Mouse (Mus musculus): ENCODE results near the gene Hdgfl3. TPM values are rescaled to one million over a fixed set of nuclear protein-coding genes. Genes with fewer than 3 reads are reported as not detected.
"Not testable (repeated sequence)": the region's sequence is repeated elsewhere in the genome, so short reads cannot be mapped to it uniquely, and the experiment has no call there.

Gene Hdgfl3
- polyA plus RNA-seq, 1 experiment from 2014 or later, result 10.0 TPM

- no peak overlapping the region for H3K9ac ChIP-seq
- no peaks in the 10 kb centered on the region for H3K27me3 ChIP-seq (replicated peaks)
- no peak overlapping the region for H3K4me2 ChIP-seq
- no peaks in the 10 kb centered on the region for H3K9me3 ChIP-seq
- no peak overlapping the region for H3K4me3 ChIP-seq
- no peak for ATAC-seq (ENCODE audit: extremely low read depth, insufficient number of reproducible peaks, low FRiP score, low TSS enrichment)
- H3K4me1 ChIP-seq, result peaks cover 22% of the 10 kb centered on the region
- no peaks in the 10 kb centered on the region for H3K36me3 ChIP-seq
- H3K27ac ChIP-seq (replicated peaks), result no peak overlapping the region
- 87% methylated on average over 7 of the region's 7 CpGs for WGBS
Observed at GRCm38 (mm10) chr7:81842141-81842540, 92.1 kb downstream of the Hdgfl3 start.

DNA sequence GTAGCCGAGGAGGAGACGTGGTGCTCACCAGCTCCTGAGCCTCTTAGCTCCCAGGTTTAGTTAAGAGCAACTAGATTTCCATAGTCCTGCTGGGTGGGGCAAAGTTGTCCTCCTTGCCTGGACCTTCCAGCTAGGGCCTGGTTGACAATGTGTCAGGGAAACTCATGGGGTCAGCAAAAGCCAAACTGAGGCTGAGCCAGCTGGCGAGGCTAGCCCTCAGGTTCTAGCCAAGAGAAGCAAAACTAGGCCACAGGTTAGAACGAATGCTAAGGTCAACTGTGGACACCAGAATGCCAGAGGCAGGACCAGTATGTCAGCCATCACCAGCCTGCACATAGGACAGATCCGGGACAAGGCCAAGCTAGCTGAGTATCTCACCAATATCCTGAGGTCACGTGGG lies 92.8 kb downstream of the Hdgfl3 start:
- Histone ChIP-seq H3K27me3 (replicated peaks) (no peaks in the 10 kb centered on the region), H3K9ac (no peak overlapping the region), H3K4me3 (no peak overlapping the region), H3K27ac (replicated peaks) (no peak overlapping the region), H3K4me2 (no peak overlapping the region), H3K4me1 (peaks cover 15% of the 10 kb centered on the region), H3K9me3 (no peaks in the 10 kb centered on the region), H3K36me3 (no peaks in the 10 kb centered on the region)
- 83% methylated on average over 6 of the region's 6 CpGs for WGBS
- ATAC-seq (ENCODE audit: extremely low read depth, insufficient number of reproducible peaks, low FRiP score, low TSS enrichment), result no peak

- Histone ChIP-seq H3K27me3 (replicated peaks) (no peaks in the 10 kb centered on the region), H3K4me1 (peaks cover 15% of the 10 kb centered on the region), H3K9ac (no peak overlapping the region; the same call in 1 of the 2 replicates), H3K4me3 (no peak overlapping the region), H3K36me3 (no peaks in the 10 kb centered on the region), H3K4me2 (no peak overlapping the region), H3K9me3 (no peaks in the 10 kb centered on the region), H3K27ac (replicated peaks) (peak overlapping the region; percentile 63)
- WGBS, result 35% methylated on average over 7 of the region's 7 CpGs
- no peak for ATAC-seq (ENCODE audit: extremely low read depth, insufficient number of reproducible peaks, low FRiP score, low TSS enrichment)
Observed at GRCm38 (mm10) chr7:81840661-81841181, 93.6 kb downstream of the Hdgfl3 start.

- Histone ChIP-seq H3K4me3 (no peak overlapping the region), H3K9ac (no peak overlapping the region), H3K27me3 (replicated peaks) (no peaks in the 10 kb centered on the region), H3K9me3 (no peaks in the 10 kb centered on the region), H3K4me2 (no peak overlapping the region), H3K36me3 (no peaks in the 10 kb centered on the region), H3K4me1 (peaks cover 15% of the 10 kb centered on the region), H3K27ac (replicated peaks) (no peak overlapping the region)
- 59% methylated on average over 6 of the region's 6 CpGs for WGBS
- no peak for ATAC-seq (ENCODE audit: extremely low read depth, insufficient number of reproducible peaks, low FRiP score, low TSS enrichment)
Observed at GRCm38 (mm10) chr7:81839746-81840145, 94.5 kb downstream of the Hdgfl3 start.

GRCm38 (mm10) chr7:81837771-81838170 lies 96.5 kb downstream of the Hdgfl3 start:
- H3K9ac ChIP-seq; H3K9me3 ChIP-seq; ATAC-seq (ENCODE audit: extremely low read depth, insufficient number of reproducible peaks, low FRiP score, low TSS enrichment); H3K36me3 ChIP-seq; H3K27me3 ChIP-seq (replicated peaks); H3K4me2 ChIP-seq; H3K4me3 ChIP-seq; H3K27ac ChIP-seq (replicated peaks): not testable (repeated sequence)
- peaks cover 15% of the 10 kb centered on the region for H3K4me1 ChIP-seq
- 75% methylated on average over 5 of the region's 5 CpGs for WGBS

DNA sequence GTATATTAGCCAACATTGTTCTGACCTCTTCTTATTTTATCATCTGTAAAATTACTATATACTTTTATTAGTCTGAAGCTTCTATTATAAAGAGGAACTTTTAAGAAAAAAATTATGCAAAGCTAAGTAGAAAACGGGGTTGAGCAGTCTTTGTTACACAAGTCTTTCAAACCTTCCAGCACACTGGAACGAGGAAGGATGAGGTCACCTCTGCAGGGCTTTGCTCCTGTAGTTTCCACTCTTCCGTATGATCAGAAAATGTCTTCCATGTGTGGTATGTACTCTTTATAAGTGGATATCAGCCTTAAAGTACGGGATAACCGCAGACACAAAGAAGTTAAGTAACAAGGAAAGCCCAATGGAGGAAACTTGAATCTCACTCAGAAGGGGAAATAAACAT lies 98.8 kb downstream of the Hdgfl3 start:
- Histone ChIP-seq H3K27ac (replicated peaks) (no peak overlapping the region), H3K27me3 (replicated peaks) (no peaks in the 10 kb centered on the region), H3K36me3 (no peaks in the 10 kb centered on the region), H3K4me3 (no peak overlapping the region), H3K9ac (no peak overlapping the region), H3K4me1 (peaks cover 4% of the 10 kb centered on the region), H3K9me3 (no peaks in the 10 kb centered on the region), H3K4me2 (no peak overlapping the region)
- ATAC-seq (ENCODE audit: extremely low read depth, insufficient number of reproducible peaks, low FRiP score, low TSS enrichment), result no peak
- 83% methylated on average over 5 of the region's 5 CpGs for WGBS

DNA sequence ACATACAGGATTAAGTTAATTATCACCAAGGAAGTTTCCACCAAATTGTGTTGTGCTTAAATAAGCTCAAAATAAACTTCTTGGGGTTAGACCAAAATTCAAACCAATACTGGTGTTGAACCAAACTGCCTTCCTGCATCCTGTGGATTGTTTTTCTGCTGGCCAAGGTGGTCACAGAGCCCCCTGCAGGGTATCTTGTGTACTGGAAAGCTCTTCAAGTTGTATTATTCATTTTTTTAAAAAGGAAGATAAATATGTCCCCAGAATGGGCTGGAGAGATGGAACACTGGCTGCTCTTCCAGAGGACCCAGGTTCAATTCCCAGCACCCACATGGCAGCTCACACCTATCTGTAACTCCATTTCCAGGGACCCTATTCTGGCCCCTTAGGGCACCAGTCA lies 99.4 kb downstream of the Hdgfl3 start:
- no peak for ATAC-seq (ENCODE audit: extremely low read depth, insufficient number of reproducible peaks, low FRiP score, low TSS enrichment)
- H3K27ac ChIP-seq (replicated peaks), result no peak overlapping the region

More for the DNA sequence above, 99.4 kb downstream of the Hdgfl3 start:
- Histone ChIP-seq H3K36me3 (no peaks in the 10 kb centered on the region), H3K4me1 (peaks cover 1% of the 10 kb centered on the region), H3K27me3 (replicated peaks) (no peaks in the 10 kb centered on the region), H3K9me3 (no peaks in the 10 kb centered on the region), H3K4me3 (no peak overlapping the region), H3K9ac (no peak overlapping the region), H3K4me2 (no peak overlapping the region)

Other genes with a start within 250 kb of the Hdgfl3 start
- gene Homer2, start 226.9 kb downstream of the Hdgfl3 start, polyA plus RNA-seq (2015; fragmentation: Nextera tagmentation; extraction: Ambion mirVana), result 73.4 and 82.1 TPM in 2 replicates
- gene Ramac, start 171.5 kb downstream of the Hdgfl3 start, polyA plus RNA-seq (2015; fragmentation: Nextera tagmentation; extraction: Ambion mirVana), result 75.0 and 80.7 TPM in 2 replicates
- 36.4 and 43.7 TPM in 2 replicates for gene 3110040N11Rik, start 145.0 kb downstream of the Hdgfl3 start, polyA plus RNA-seq (2015; fragmentation: Nextera tagmentation; extraction: Ambion mirVana)
- 74.6 and 83.1 TPM in 2 replicates for gene Btbd1, start 105.0 kb downstream of the Hdgfl3 start, polyA plus RNA-seq (2015; fragmentation: Nextera tagmentation; extraction: Ambion mirVana)
- not detected in 2 replicates for gene Gm10160, start 78.7 kb downstream of the Hdgfl3 start, polyA plus RNA-seq (2015; fragmentation: Nextera tagmentation; extraction: Ambion mirVana)
- 20.0 and 22.8 TPM in 2 replicates for gene Tm6sf1, start 75.5 kb downstream of the Hdgfl3 start, polyA plus RNA-seq (2015; fragmentation: Nextera tagmentation; extraction: Ambion mirVana)
- gene Bnc1, start 57.8 kb upstream of the Hdgfl3 start, polyA plus RNA-seq (2015; fragmentation: Nextera tagmentation; extraction: Ambion mirVana), result 4.8 and 6.3 TPM in 2 replicates
- 5.4 and 5.8 TPM in 2 replicates for gene Sh3gl3, start 239.4 kb upstream of the Hdgfl3 start, polyA plus RNA-seq (2015; fragmentation: Nextera tagmentation; extraction: Ambion mirVana)

Data from heart, embryonic 13.5 days (tissue).